Mouse (Mus musculus) hindbrain, embryonic 16.5 days (tissue): ENCODE measurements around the gene Mtus2. TPM values are rescaled to one million over a fixed set of nuclear protein-coding genes. Genes with fewer than 3 reads are reported as not detected.
"Not testable (repeated sequence)": the region's sequence is repeated elsewhere in the genome, so short reads cannot be mapped to it uniquely, and the experiment has no call there.

Experiments
- ATAC-seq: fragments of 200-750 bp; cut with Nextera tagmentation; 2 replicates; pipeline ENCODE4 v1.8.0; 2017; ENCODE audit warnings: moderate TSS enrichment, moderate library complexity
- H3K27ac ChIP-seq: fragments of 300-500 bp; sonication (generic); 2 replicates; pipeline ENCODE4 v1.5.1; 2014; ENCODE audit warnings: low read depth, mild to moderate bottlenecking, control low read depth, low read length, moderate library complexity
- H3K27me3 ChIP-seq: fragments of 300-500 bp; sonication (generic); replicated peaks from 2 replicates; pipeline ENCODE4 v1.6.1; 2014; ENCODE audit warnings: low read length; ENCODE audit not compliant: control insufficient read depth, insufficient read depth
- H3K36me3 ChIP-seq: fragments of 300-500 bp; sonication (generic); 2 replicates; pipeline ENCODE4 v1.6.1; 2014; ENCODE audit warnings: mild to moderate bottlenecking, low read length, moderate library complexity, mixed read lengths; ENCODE audit not compliant: control insufficient read depth, insufficient read depth
- H3K4me1 ChIP-seq: fragments of 300-500 bp; sonication (generic); 2 replicates; pipeline ENCODE4 v1.6.1; 2014; ENCODE audit warnings: low read depth, low read length; ENCODE audit not compliant: control insufficient read depth, insufficient read depth
- H3K4me2 ChIP-seq: fragments of 300-500 bp; sonication (generic); 2 replicates; pipeline ENCODE4 v1.6.1; 2014; ENCODE audit warnings: mild to moderate bottlenecking, low read length, control low read depth, moderate library complexity
- H3K4me3 ChIP-seq: fragments of 300-500 bp; sonication (generic); 2 replicates; pipeline ENCODE4 v1.5.1; 2014; ENCODE audit warnings: mild to moderate bottlenecking, low read length, control low read depth, moderate library complexity
- H3K9ac ChIP-seq: fragments of 300-500 bp; sonication (generic); 2 replicates; pipeline ENCODE4 v1.6.1; 2014; ENCODE audit warnings: low read depth, mild to moderate bottlenecking, control low read depth, low read length, moderate library complexity
- H3K9me3 ChIP-seq: fragments of 300-500 bp; sonication (generic); 2 replicates; pipeline ENCODE4 v1.6.1; 2014; ENCODE audit warnings: mild to moderate bottlenecking, low read length, moderate library complexity; ENCODE audit not compliant: control insufficient read depth
- WGBS: fragments of 180-500 bp; shearing (Covaris S2); extraction: QIAGEN DNeasy Blood & Tissue Kit; methylation state at CpG from one replicate; pipeline ENCODE4 v1.1.7; 2014; 5-methylcytosine and 5-hydroxymethylcytosine counted together
- polyA plus RNA-seq: library from polyadenylated mRNA; unstranded; fragments of >200 nt; fragmentation: Nextera tagmentation; extraction: Ambion mirVana; gene quantifications from 2 replicates; pipeline ENCODE4 v1.2.1, GENCODE M21; 2015

The Mtus2 gene
- polyA plus RNA-seq, 1 experiment from 2014 or later = 34.8 TPM

- H3K4me3 ChIP-seq = no peak overlapping the region
- no peak overlapping the region for H3K9ac ChIP-seq
- no peaks in the 10 kb centered on the region for H3K36me3 ChIP-seq
- no peaks in the 10 kb centered on the region for H3K4me1 ChIP-seq
- H3K27ac ChIP-seq = no peak overlapping the region
- no peak overlapping the region for H3K4me2 ChIP-seq
- 85% methylated on average over 1 of the region's 1 CpGs for WGBS
- no peaks in the 10 kb centered on the region for H3K27me3 ChIP-seq
- H3K9me3 ChIP-seq = no peaks in the 10 kb centered on the region
- ATAC-seq = no peak
These were observed 208.0 kb downstream of the Mtus2 start for GRCm38 (mm10) chr5:148165111-148165510.

- Histone ChIP-seq H3K4me1 (no peaks in the 10 kb centered on the region; the same call in 1 of the 2 replicates), H3K36me3 (no peaks in the 10 kb centered on the region), H3K4me2 (no peak overlapping the region), H3K9ac (no peak overlapping the region), H3K27ac (no peak overlapping the region), H3K27me3 (no peaks in the 10 kb centered on the region), H3K4me3 (no peak overlapping the region), H3K9me3 (no peaks in the 10 kb centered on the region)
- WGBS = 24% methylated on average over 4 of the region's 4 CpGs
- no peak for ATAC-seq
These were observed 218.0 kb downstream of the Mtus2 start for GRCm38 (mm10) chr5:148175091-148175490.

- Histone ChIP-seq H3K36me3 (no peaks in the 10 kb centered on the region), H3K4me2 (no peak overlapping the region), H3K4me3 (no peak overlapping the region), H3K27ac (no peak overlapping the region), H3K4me1 (no peaks in the 10 kb centered on the region; the same call in 1 of the 2 replicates), H3K9ac (no peak overlapping the region), H3K27me3 (no peaks in the 10 kb centered on the region), H3K9me3 (no peaks in the 10 kb centered on the region)
- no peak for ATAC-seq
- 31% methylated on average over 4 of the region's 4 CpGs for WGBS
These were observed 218.8 kb downstream of the Mtus2 start for GRCm38 (mm10) chr5:148175742-148176426.

GRCm38 (mm10) chr5:148176539-148176938, 219.4 kb downstream of the Mtus2 start:
- not testable (repeated sequence) for ATAC-seq, H3K27ac ChIP-seq, H3K27me3 ChIP-seq, H3K4me3 ChIP-seq, H3K9ac ChIP-seq, H3K36me3 ChIP-seq, H3K4me2 ChIP-seq, H3K4me1 ChIP-seq, H3K9me3 ChIP-seq
- 93% methylated on average over 8 of the region's 8 CpGs for WGBS

GRCm38 (mm10) chr5:148179231-148179630, 222.1 kb downstream of the Mtus2 start:
- Histone ChIP-seq H3K27me3 (no peaks in the 10 kb centered on the region), H3K36me3 (no peaks in the 10 kb centered on the region), H3K9ac (no peak overlapping the region), H3K27ac (no peak overlapping the region), H3K9me3 (no peaks in the 10 kb centered on the region), H3K4me1 (peaks cover 3% of the 10 kb centered on the region), H3K4me3 (no peak overlapping the region), H3K4me2 (no peak overlapping the region)
- ATAC-seq = no peak
- 74% methylated on average over 7 of the region's 7 CpGs for WGBS

GRCm38 (mm10) chr5:148180590-148181307, 223.6 kb downstream of the Mtus2 start:
- no peak overlapping the region for H3K27ac ChIP-seq
- WGBS = 14% methylated on average over 13 of the region's 13 CpGs
- H3K4me3 ChIP-seq = no peak overlapping the region
- peak; percentile 40 for ATAC-seq
- H3K36me3 ChIP-seq = no peaks in the 10 kb centered on the region
- peaks cover 3% of the 10 kb centered on the region for H3K4me1 ChIP-seq
- 0 out of 2 replicates have a peak, but pooled peaks cover 2% of the 10 kb centered on the region for H3K9me3 ChIP-seq
- H3K4me2 ChIP-seq = no peak overlapping the region
- H3K9ac ChIP-seq = no peak overlapping the region
- no peaks in the 10 kb centered on the region for H3K27me3 ChIP-seq

GRCm38 (mm10) chr5:148181308-148181630, 224.1 kb downstream of the Mtus2 start:
- 37% methylated on average over 4 of the region's 4 CpGs for WGBS
- no peak for ATAC-seq
- Histone ChIP-seq H3K27ac (0 out of 2 replicates have a peak overlapping the region, but pooled peaks have one; percentile 7), H3K4me2 (no peak overlapping the region), H3K27me3 (no peaks in the 10 kb centered on the region), H3K9me3 (0 out of 2 replicates have a peak, but pooled peaks cover 2% of the 10 kb centered on the region), H3K36me3 (no peaks in the 10 kb centered on the region), H3K9ac (no peak overlapping the region), H3K4me1 (peaks cover 3% of the 10 kb centered on the region), H3K4me3 (no peak overlapping the region)

- no peak overlapping the region for H3K4me2 ChIP-seq
- no peak overlapping the region for H3K4me3 ChIP-seq
- H3K4me1 ChIP-seq = peaks cover 3% of the 10 kb centered on the region
- no peaks in the 10 kb centered on the region for H3K27me3 ChIP-seq
- 72% methylated on average over 6 of the region's 6 CpGs for WGBS
- no peak overlapping the region for H3K27ac ChIP-seq
- H3K36me3 ChIP-seq = no peaks in the 10 kb centered on the region
- H3K9me3 ChIP-seq = 0 out of 2 replicates have a peak, but pooled peaks cover 2% of the 10 kb centered on the region
- ATAC-seq = no peak
- H3K9ac ChIP-seq = no peak overlapping the region
These were observed 224.8 kb downstream of the Mtus2 start for GRCm38 (mm10) chr5:148181901-148182300.

GRCm38 (mm10) chr5:148185898-148186297, 228.8 kb downstream of the Mtus2 start:
- Histone ChIP-seq H3K27me3 (no peaks in the 10 kb centered on the region), H3K4me1 (peaks cover 3% of the 10 kb centered on the region; the same call in 1 of the 2 replicates), H3K27ac (no peak overlapping the region), H3K9me3 (0 out of 2 replicates have a peak, but pooled peaks cover 2% of the 10 kb centered on the region), H3K4me2 (no peak overlapping the region), H3K9ac (no peak overlapping the region), H3K36me3 (no peaks in the 10 kb centered on the region), H3K4me3 (no peak overlapping the region)
- no peak for ATAC-seq
- WGBS = 68% methylated on average over 1 of the region's 1 CpGs
